Mouse (Mus musculus) Patski (cell line): ENCODE data around the gene Stpg3. TPM values are rescaled to one million over a fixed set of nuclear protein-coding genes. Genes with fewer than 3 reads are reported as not detected.

Source experiments
- ATAC-seq: fragments of 100-300 bp; one replicate; pipeline ENCODE4 v1.8.0; 2021
- CTCF ChIA-PET: fragments of 350-600 bp; sonication (Branson Sonifier 250); formaldehyde crosslinking; loops from one replicate; lab custom pipeline; 2022; ENCODE audit warnings: inconsistent platforms; lab: Charles Lee
- POLR2A ChIA-PET: fragments of 350-600 bp; sonication (Branson Sonifier 250); formaldehyde crosslinking; loops from one replicate; lab custom pipeline; 2022; ENCODE audit warnings: antibody characterized with exemption, inconsistent platforms; lab: Charles Lee
- DNase-seq: peaks from one replicate; pipeline ENCODE4 v3.0.0-alpha.2; 2011; ENCODE audit warnings: low read depth, low spot score
- H3K27me3 ChIP-seq: fragments of 371-371 bp; one replicate; pipeline ENCODE4 v1.5.1; 2021
- CTCF ChIP-seq: fragments of 100-300 bp; IDR thresholded peaks from one replicate; pipeline ENCODE4 v1.5.1; 2021
- in situ Hi-C: fragments of 300-500 bp; cut with MboI; formaldehyde crosslinking; loops from 3 replicates; pipeline ENCODE4 v1.11.1; 2018; ENCODE audit warnings: low pct_unique_long_range_greater_than_20kb, mixed read lengths
- polyA plus RNA-seq: library from polyadenylated mRNA; unstranded; gene quantifications from one replicate; pipeline ENCODE4 v1.2.3, GENCODE M21; 2021

Stpg3 gene
- polyA plus RNA-seq, 1 experiment from 2014 or later = 0.06 TPM

GRCm38 (mm10) chr2:25174866-25175689 lies 39.4 kb downstream of the Stpg3 start:
- TF ChIP-seq CTCF = no peak
- ChIA-PET POLR2A (no interaction called here), CTCF (interaction anchor here (1.2 to 1.6 kb wide), 2 partner anchors 18 to 49 kb away, joined by 3 read pairs; no protein-coding TSS in a partner anchor)
- no peak for ATAC-seq
- in situ Hi-C loops = no loop called here
- peaks cover 11% of the 10 kb centered on the region for H3K27me3 ChIP-seq
- no peak for DNase-seq

- ChIA-PET CTCF (interaction anchor here (1.0 to 1.6 kb wide), 2 partner anchors 9 to 48 kb away, joined by 3 to 4 read pairs; no protein-coding TSS in a partner anchor), POLR2A (no interaction called here)
- DNase-seq (no peak), ATAC-seq (no peak)
- no peak for TF ChIP-seq CTCF
- in situ Hi-C loops = no loop called here
- H3K27me3 ChIP-seq = peaks cover 5% of the 10 kb centered on the region
Observed at GRCm38 (mm10) chr2:25173821-25174220, 40.6 kb downstream of the Stpg3 start.

- ChIA-PET POLR2A (no interaction called here), CTCF (no interaction called here)
- no peak for TF ChIP-seq CTCF
- in situ Hi-C loops = no loop called here
- ATAC-seq (peak; percentile 27), DNase-seq (no peak)
- no peaks in the 10 kb centered on the region for H3K27me3 ChIP-seq
Observed at GRCm38 (mm10) chr2:25172629-25173028, 41.8 kb downstream of the Stpg3 start.

GRCm38 (mm10) chr2:25171769-25172153 lies 42.7 kb downstream of the Stpg3 start:
- TF ChIP-seq CTCF = no peak
- H3K27me3 ChIP-seq = no peaks in the 10 kb centered on the region
- CTCF ChIA-PET = no interaction called here
- in situ Hi-C loops = no loop called here
- DNase-seq (no peak), ATAC-seq (no peak)
- POLR2A ChIA-PET = interaction anchor here (1.1 kb wide), 1 partner anchor 43 kb away, joined by 3 read pairs; no protein-coding TSS in a partner anchor

- H3K27me3 ChIP-seq = no peaks in the 10 kb centered on the region
- CTCF ChIA-PET = no interaction called here
- in situ Hi-C loops = no loop called here
- POLR2A ChIA-PET = interaction anchor here (1.1 kb wide), 1 partner anchor 42 kb away, joined by 3 read pairs; no protein-coding TSS in a partner anchor
- DNase-seq = no peak
- no peak for ATAC-seq
- TF ChIP-seq CTCF = no peak
Observed at GRCm38 (mm10) chr2:25171101-25171768, 43.2 kb downstream of the Stpg3 start.

- no peak for TF ChIP-seq CTCF
- H3K27me3 ChIP-seq = no peaks in the 10 kb centered on the region
- in situ Hi-C loops = no loop called here
- ChIA-PET CTCF (no interaction called here), POLR2A (no interaction called here)
- ATAC-seq (no peak), DNase-seq (no peak)
Observed at GRCm38 (mm10) chr2:25170326-25171100, 43.9 kb downstream of the Stpg3 start.

- TF ChIP-seq CTCF = no peak
- no peaks in the 10 kb centered on the region for H3K27me3 ChIP-seq
- CTCF ChIA-PET = no interaction called here
- DNase-seq = no peak
- in situ Hi-C loops = no loop called here
- POLR2A ChIA-PET = no interaction called here
- no peak for ATAC-seq
Observed at GRCm38 (mm10) chr2:25169778-25170177, 44.7 kb downstream of the Stpg3 start.

- no peak for ATAC-seq
- CTCF ChIA-PET = no interaction called here
- no peak for TF ChIP-seq CTCF
- H3K27me3 ChIP-seq = no peaks in the 10 kb centered on the region
- no peak for DNase-seq
- in situ Hi-C loops = no loop called here
- POLR2A ChIA-PET = no interaction called here
Observed at GRCm38 (mm10) chr2:25168665-25168978, 45.8 kb downstream of the Stpg3 start.

GRCm38 (mm10) chr2:25167919-25168664 lies 46.3 kb downstream of the Stpg3 start:
- DNase-seq = no peak

GRCm38 (mm10) chr2:25167481-25167880 lies 47.0 kb downstream of the Stpg3 start:
- ATAC-seq = no peak
- H3K27me3 ChIP-seq = peaks cover 5% of the 10 kb centered on the region
- CTCF ChIA-PET = interaction anchor here (1.7 kb wide), 1 partner anchor 11 kb away, joined by 3 read pairs; no protein-coding TSS in a partner anchor
- no peak for DNase-seq
- in situ Hi-C loops = no loop called here
- POLR2A ChIA-PET = no interaction called here
- no peak for TF ChIP-seq CTCF

More at GRCm38 (mm10) chr2:25167919-25168664, 46.3 kb downstream of the Stpg3 start:
- no peak for TF ChIP-seq CTCF
- CTCF ChIA-PET = no interaction called here
- POLR2A ChIA-PET = no interaction called here
- no peak for ATAC-seq
- in situ Hi-C loops = no loop called here
- H3K27me3 ChIP-seq = peaks cover 4% of the 10 kb centered on the region

Other genes with a start within 250 kb of the Stpg3 start
- 47.6 TPM for gene Mrpl41, start 239.5 kb downstream of the Stpg3 start, polyA plus RNA-seq
- 16.6 TPM for gene Pnpla7, start 238.6 kb downstream of the Stpg3 start, polyA plus RNA-seq
- 120 TPM for gene Nsmf, start 160.3 kb downstream of the Stpg3 start, polyA plus RNA-seq
- not detected for gene Entpd8, start 134.3 kb downstream of the Stpg3 start, polyA plus RNA-seq
- gene Noxa1, start 119.5 kb downstream of the Stpg3 start, polyA plus RNA-seq = not detected
- 0.12 TPM for gene Nrarp, start 33.9 kb downstream of the Stpg3 start, polyA plus RNA-seq
- gene Tor4a, start 17.8 kb downstream of the Stpg3 start, polyA plus RNA-seq = 7.0 TPM
- 75.7 TPM for gene Nelfb, start 3.1 kb downstream of the Stpg3 start, polyA plus RNA-seq
- 0.32 TPM for gene Fam166a, start 4.1 kb upstream of the Stpg3 start, polyA plus RNA-seq
- gene Tubb4b, start 10.1 kb upstream of the Stpg3 start, polyA plus RNA-seq = 298 TPM
- gene Slc34a3, start 19.7 kb upstream of the Stpg3 start, polyA plus RNA-seq = not detected
- not detected for gene Rnf224, start 22.1 kb upstream of the Stpg3 start, polyA plus RNA-seq
- gene Rnf208, start 27.6 kb upstream of the Stpg3 start, polyA plus RNA-seq = 0.09 TPM
- gene Cysrt1, start 27.8 kb upstream of the Stpg3 start, polyA plus RNA-seq = not detected
- gene AL732309.1, start 32.2 kb upstream of the Stpg3 start, polyA plus RNA-seq = 5.0 TPM
- gene Tmem203, start 40.8 kb upstream of the Stpg3 start, polyA plus RNA-seq = 26.3 TPM
- gene Tprn, start 48.0 kb upstream of the Stpg3 start, polyA plus RNA-seq = 110 TPM
- 75.4 TPM for gene Ssna1, start 57.8 kb upstream of the Stpg3 start, polyA plus RNA-seq
- 99.7 TPM for gene Anapc2, start 57.8 kb upstream of the Stpg3 start, polyA plus RNA-seq
- gene Tmem210, start 73.5 kb upstream of the Stpg3 start, polyA plus RNA-seq = not detected
- not detected for gene Lrrc26, start 75.3 kb upstream of the Stpg3 start, polyA plus RNA-seq
- gene Grin1, start 104.5 kb upstream of the Stpg3 start, polyA plus RNA-seq = 0.08 TPM
- 75.5 TPM for gene Man1b1, start 117.7 kb upstream of the Stpg3 start, polyA plus RNA-seq
- gene Dpp7, start 141.7 kb upstream of the Stpg3 start, polyA plus RNA-seq = 58.3 TPM
- 108 TPM for gene Uap1l1, start 151.0 kb upstream of the Stpg3 start, polyA plus RNA-seq
- 11.4 TPM for gene Sapcd2, start 157.7 kb upstream of the Stpg3 start, polyA plus RNA-seq
- 0.10 TPM for gene Entpd2, start 181.2 kb upstream of the Stpg3 start, polyA plus RNA-seq
- gene Npdc1, start 184.7 kb upstream of the Stpg3 start, polyA plus RNA-seq = 249 TPM
- gene Fut7, start 208.6 kb upstream of the Stpg3 start, polyA plus RNA-seq = 0.09 TPM
- gene Abca2, start 214.1 kb upstream of the Stpg3 start, polyA plus RNA-seq = 98.6 TPM
- 1.0 TPM for gene Clic3, start 242.2 kb upstream of the Stpg3 start, polyA plus RNA-seq
- 23.3 TPM for gene Paxx, start 246.5 kb upstream of the Stpg3 start, polyA plus RNA-seq